Mouse (Mus musculus) forebrain, embryonic 11.5 days (tissue): ENCODE results near the gene Gprc5a. TPM values are rescaled to one million over a fixed set of nuclear protein-coding genes. Genes with fewer than 3 reads are reported as not detected.

ENCODE experiments used
- ATAC-seq: fragments of 200-750 bp; cut with Nextera tagmentation; replicated peaks from 2 replicates; pipeline ENCODE4 v1.8.0; 2017; ENCODE audit warnings: moderate TSS enrichment; ENCODE audit not compliant: low FRiP score
- DNase-seq: peaks from one replicate; pipeline ENCODE4 v3.0.0-alpha.2; 2017; ENCODE audit warnings: low spot score
- H3K27ac ChIP-seq: fragments of 300-500 bp; sonication (generic); 2 replicates; pipeline ENCODE4 v1.5.1; 2014; ENCODE audit warnings: low read depth, low read length
- H3K27me3 ChIP-seq: fragments of 300-500 bp; sonication (generic); 2 replicates; pipeline ENCODE4 v1.6.1; 2014; ENCODE audit warnings: mild to moderate bottlenecking, low read length, mixed read lengths; ENCODE audit not compliant: control insufficient read depth, insufficient read depth
- H3K36me3 ChIP-seq: fragments of 300-500 bp; sonication (generic); 2 replicates; pipeline ENCODE4 v1.6.1; 2014; ENCODE audit warnings: mild to moderate bottlenecking, low read length, moderate library complexity, mixed read lengths; ENCODE audit not compliant: control insufficient read depth, insufficient read depth
- H3K4me1 ChIP-seq: fragments of 300-500 bp; sonication (generic); replicated peaks from 2 replicates; pipeline ENCODE4 v1.6.1; 2014; ENCODE audit warnings: low read length, mixed read lengths; ENCODE audit not compliant: control insufficient read depth, insufficient read depth
- H3K4me2 ChIP-seq: fragments of 300-500 bp; sonication (generic); 2 replicates; pipeline ENCODE4 v1.6.1; 2014; ENCODE audit warnings: low read depth, mild to moderate bottlenecking, low read length, moderate library complexity, mixed read lengths; ENCODE audit not compliant: severe bottlenecking
- H3K4me3 ChIP-seq: fragments of 300-500 bp; sonication (generic); 2 replicates; pipeline ENCODE4 v1.5.1; 2014; ENCODE audit warnings: low read depth, low read length
- H3K9ac ChIP-seq: fragments of 300-500 bp; sonication (generic); 2 replicates; pipeline ENCODE4 v1.6.1; 2014; ENCODE audit warnings: low read length
- H3K9me3 ChIP-seq: fragments of 300-500 bp; sonication (generic); 2 replicates; pipeline ENCODE4 v1.6.1; 2016; ENCODE audit warnings: low read length, mixed read lengths; ENCODE audit not compliant: control insufficient read depth
- WGBS: fragments of 180-500 bp; shearing (Covaris S2); extraction: QIAGEN DNeasy Blood & Tissue Kit; methylation state at CpG from one replicate; pipeline ENCODE4 v1.1.7; 2014; 5-methylcytosine and 5-hydroxymethylcytosine counted together
- polyA plus RNA-seq: library from polyadenylated mRNA; unstranded; fragments of >200 nt; fragmentation: Nextera tagmentation; extraction: Ambion mirVana; gene quantifications from 2 replicates; pipeline ENCODE4 v1.2.1, GENCODE M21; 2014

The Gprc5a gene
- polyA plus RNA-seq, 1 experiment from 2014 or later = 2.7 TPM

DNA sequence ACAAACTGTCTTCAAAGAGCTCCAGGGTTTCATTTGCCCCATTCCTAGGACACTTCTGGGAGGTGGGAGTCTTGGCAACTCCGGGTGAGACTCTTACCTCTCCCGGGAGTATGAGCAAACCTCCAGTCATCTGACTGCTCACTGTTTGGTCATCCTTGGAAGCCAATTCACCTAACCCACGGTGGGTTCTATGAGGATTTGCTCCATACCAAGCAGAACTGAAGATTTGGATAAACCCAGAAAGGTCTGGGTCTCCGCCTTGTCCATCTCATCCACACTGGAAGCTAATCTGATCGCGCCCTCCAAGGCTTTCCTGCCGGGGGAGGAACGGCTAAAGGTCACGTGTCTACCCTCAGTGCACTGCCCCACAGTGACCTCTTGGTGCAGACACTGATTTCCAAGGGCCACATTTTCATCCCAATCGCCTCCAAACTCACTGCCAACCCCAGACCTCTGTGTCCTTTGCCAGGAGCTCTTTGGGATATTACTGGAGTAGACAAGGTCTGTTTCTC lies 18.6 kb downstream of the Gprc5a start:
- Histone ChIP-seq H3K36me3 (no peaks in the 10 kb centered on the region), H3K4me1 (no peaks in the 10 kb centered on the region), H3K27ac (no peak overlapping the region), H3K9me3 (no peaks in the 10 kb centered on the region), H3K27me3 (no peaks in the 10 kb centered on the region), H3K4me2 (no peak overlapping the region), H3K4me3 (no peak overlapping the region), H3K9ac (no peak overlapping the region)
- WGBS = 70% methylated on average over 10 of the region's 10 CpGs
- no peak for ATAC-seq
- DNase-seq = no peak

DNA sequence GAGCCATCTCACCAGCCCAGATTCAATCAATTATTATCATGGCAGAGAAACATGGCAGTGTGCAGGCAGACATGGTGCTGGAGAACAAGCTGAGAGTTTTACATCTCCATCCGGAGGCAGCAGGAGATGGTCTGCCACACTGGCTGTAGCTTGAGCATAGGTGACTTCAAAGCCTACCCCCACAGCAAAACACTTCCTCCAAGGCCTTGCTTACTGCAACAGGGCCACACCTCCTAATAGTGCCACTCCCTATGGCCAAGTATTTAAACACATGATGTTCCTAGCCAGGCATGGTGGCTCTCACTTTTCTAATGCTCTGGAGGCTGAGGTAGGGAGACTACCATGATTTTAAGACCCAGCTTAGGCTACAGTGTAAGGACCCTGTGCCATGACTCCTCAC lies 20.3 kb downstream of the Gprc5a start:
- no peaks in the 10 kb centered on the region for H3K4me1 ChIP-seq
- H3K36me3 ChIP-seq = no peaks in the 10 kb centered on the region
- H3K4me2 ChIP-seq = no peak overlapping the region
- H3K4me3 ChIP-seq = no peak overlapping the region
- H3K27ac ChIP-seq = no peak overlapping the region
- H3K9ac ChIP-seq = no peak overlapping the region
- WGBS = 100% methylated on average over 1 of the region's 1 CpGs
- no peaks in the 10 kb centered on the region for H3K27me3 ChIP-seq
- ATAC-seq = no peak
- no peaks in the 10 kb centered on the region for H3K9me3 ChIP-seq
- no peak for DNase-seq

DNA sequence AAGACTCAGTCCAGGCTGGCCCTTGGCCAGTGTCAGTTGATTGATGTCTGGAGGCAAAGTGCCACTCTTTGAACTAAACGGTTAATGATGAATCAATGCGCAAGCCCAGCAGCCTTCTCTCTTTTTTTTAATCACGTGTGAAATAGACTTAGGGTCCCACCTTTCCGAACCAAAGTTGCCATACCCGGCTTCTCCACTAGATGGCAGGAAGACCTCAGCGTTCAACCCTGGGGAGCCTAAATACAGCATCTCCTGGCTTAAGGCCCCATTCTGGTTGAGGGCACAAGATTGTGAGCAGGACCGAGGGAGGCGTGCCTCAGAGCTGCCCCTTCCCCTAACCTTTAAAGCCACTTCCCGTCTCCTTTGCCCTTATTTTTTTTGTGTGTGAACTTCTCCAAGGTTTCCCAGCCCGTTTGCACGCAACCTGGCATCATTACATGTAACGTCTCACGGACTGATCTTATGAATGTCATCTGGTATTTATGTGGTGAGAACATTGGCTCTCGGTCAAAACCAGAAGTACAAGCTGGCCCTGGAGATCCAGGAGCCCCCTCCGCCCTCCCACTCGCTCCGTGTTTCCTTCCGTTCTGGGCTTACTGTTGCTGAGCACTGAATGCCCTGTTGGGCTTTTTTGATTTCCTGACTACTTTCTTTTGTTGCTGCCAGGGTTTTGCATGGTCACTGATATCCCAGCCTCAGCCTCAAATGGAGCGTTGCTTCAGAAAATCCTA lies 22.4 kb downstream of the Gprc5a start:
- DNase-seq (peak; percentile 90), ATAC-seq (peak; percentile 78)
- Histone ChIP-seq H3K4me3 (no peak overlapping the region), H3K4me1 (no peaks in the 10 kb centered on the region), H3K36me3 (no peaks in the 10 kb centered on the region), H3K9me3 (no peaks in the 10 kb centered on the region), H3K27ac (no peak overlapping the region), H3K27me3 (no peaks in the 10 kb centered on the region), H3K9ac (no peak overlapping the region), H3K4me2 (no peak overlapping the region)
- 33% methylated on average over 19 of the region's 19 CpGs for WGBS

DNA sequence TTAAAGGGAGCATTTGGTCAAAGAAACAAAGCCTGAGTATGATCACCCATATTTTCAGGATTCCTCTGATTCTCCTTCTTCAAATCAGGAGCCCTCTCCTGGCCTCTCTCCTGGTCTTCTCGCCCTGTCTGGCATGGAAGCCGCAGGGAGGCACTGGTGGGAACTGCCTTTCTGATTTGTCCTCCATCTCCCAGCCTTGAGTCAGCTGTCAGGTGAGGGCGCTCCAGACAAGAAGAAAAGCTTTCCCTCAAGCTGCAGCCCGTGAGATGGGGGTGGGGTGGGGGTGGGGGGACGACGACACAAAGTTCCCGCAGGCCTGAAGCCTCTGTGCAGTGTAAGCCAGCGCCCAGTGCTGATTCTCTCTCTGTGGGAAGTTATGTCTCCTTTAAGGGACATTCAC lies 24.3 kb downstream of the Gprc5a start:
- no peaks in the 10 kb centered on the region for H3K36me3 ChIP-seq
- no peaks in the 10 kb centered on the region for H3K4me1 ChIP-seq
- H3K27ac ChIP-seq = no peak overlapping the region
- no peak overlapping the region for H3K4me3 ChIP-seq
- H3K9me3 ChIP-seq = no peaks in the 10 kb centered on the region
- 17% methylated on average over 8 of the region's 8 CpGs for WGBS
- DNase-seq = no peak
- no peaks in the 10 kb centered on the region for H3K27me3 ChIP-seq
- no peak for ATAC-seq
- no peak overlapping the region for H3K4me2 ChIP-seq
- H3K9ac ChIP-seq = no peak overlapping the region

DNA sequence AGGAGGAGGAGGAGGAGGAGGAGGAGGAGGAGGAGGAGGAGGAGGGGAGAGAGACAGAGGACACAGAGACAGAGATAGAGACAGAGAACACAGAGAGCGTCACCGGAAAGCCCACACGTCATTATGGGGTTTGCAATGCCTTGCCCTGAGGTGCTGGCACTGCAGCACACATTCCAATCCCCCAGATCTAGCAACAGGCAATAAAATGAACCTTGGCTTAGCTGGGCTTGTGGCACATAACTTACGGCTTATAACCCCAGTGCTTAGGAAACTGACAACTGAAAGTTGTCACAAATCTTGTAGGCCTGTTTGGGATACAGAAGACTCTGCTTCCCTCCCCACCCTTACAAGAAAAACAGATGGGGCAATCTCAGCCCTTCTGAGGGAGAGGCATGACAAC lies 25.2 kb downstream of the Gprc5a start:
- Histone ChIP-seq H3K9me3 (no peaks in the 10 kb centered on the region), H3K4me2 (no peak overlapping the region), H3K27ac (no peak overlapping the region), H3K4me1 (no peaks in the 10 kb centered on the region), H3K4me3 (no peak overlapping the region), H3K36me3 (no peaks in the 10 kb centered on the region), H3K9ac (no peak overlapping the region), H3K27me3 (no peaks in the 10 kb centered on the region)
- DNase-seq = no peak
- no peak for ATAC-seq
- 83% methylated on average over 4 of the region's 4 CpGs for WGBS

DNA sequence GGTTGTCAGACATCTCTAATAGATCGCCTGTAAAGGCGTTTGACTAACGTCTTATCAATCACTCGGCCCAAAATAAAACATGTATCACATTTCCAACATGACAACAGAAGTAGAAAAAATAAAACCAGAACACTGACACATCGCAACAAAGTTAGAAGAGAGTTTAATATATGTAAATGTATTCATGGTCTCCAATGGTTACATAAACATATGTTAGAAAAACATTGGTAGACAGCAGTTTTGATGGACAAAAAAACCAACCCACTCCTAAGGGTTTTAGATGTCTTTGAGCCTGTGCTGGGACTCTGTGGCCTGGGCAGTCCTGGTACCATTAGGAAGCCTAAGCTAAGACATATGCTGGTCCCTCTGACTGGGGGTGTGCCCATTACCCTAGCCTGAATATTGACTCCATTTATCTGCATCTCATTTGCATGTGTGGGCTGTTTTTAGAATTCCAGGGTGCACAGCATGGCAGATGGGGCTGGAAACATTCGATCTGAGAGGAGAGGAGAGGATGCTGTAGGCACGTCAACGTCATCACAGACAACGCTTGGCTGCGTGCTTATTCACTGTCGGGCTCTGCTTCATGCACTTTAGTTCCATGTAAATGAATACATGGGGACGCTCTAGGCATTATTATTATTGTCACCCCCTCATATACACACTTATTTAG lies 27.5 kb downstream of the Gprc5a start:
- DNase-seq (no peak), ATAC-seq (no peak)
- H3K9me3 ChIP-seq = no peaks in the 10 kb centered on the region
- WGBS = 91% methylated on average over 12 of the region's 12 CpGs
- no peaks in the 10 kb centered on the region for H3K27me3 ChIP-seq
- H3K4me2 ChIP-seq = no peak overlapping the region
- no peak overlapping the region for H3K27ac ChIP-seq
- no peak overlapping the region for H3K4me3 ChIP-seq
- H3K36me3 ChIP-seq = no peaks in the 10 kb centered on the region
- H3K4me1 ChIP-seq = no peaks in the 10 kb centered on the region
- no peak overlapping the region for H3K9ac ChIP-seq

DNA sequence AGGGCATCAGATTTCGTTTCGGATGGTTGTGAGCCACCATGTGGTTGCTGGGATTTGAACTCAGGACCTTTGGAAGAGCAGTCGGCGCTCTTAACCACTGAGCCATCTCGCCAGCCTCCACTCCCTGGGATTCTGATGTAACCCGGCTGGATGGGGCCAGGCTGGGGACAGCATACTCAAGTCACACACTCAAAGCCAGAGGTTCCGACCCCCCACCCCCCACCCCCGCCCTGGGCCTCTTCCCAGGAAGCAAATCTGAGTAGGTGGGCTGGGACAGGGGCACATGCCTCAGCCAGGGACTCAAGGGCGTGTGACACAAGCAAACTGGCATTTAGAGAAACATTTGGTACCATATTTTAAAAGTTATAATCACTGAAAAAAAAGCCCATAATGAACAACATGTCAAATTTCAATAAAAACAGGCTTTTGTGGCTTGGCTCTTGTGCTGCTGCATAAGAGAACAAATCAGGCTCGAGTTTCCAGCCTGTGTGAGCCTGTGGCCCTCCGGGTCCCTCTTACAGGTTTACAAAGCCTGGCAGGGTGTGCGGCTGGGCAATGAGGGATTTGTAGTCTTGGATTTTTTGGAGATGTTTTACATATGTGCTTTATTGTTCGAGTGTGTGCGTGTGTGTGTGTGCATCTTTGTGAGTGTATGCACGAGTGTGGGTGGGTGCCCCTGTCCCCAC lies 35.5 kb downstream of the Gprc5a start:
- no peaks in the 10 kb centered on the region for H3K27me3 ChIP-seq
- WGBS = 83% methylated on average over 15 of the region's 15 CpGs

DNA sequence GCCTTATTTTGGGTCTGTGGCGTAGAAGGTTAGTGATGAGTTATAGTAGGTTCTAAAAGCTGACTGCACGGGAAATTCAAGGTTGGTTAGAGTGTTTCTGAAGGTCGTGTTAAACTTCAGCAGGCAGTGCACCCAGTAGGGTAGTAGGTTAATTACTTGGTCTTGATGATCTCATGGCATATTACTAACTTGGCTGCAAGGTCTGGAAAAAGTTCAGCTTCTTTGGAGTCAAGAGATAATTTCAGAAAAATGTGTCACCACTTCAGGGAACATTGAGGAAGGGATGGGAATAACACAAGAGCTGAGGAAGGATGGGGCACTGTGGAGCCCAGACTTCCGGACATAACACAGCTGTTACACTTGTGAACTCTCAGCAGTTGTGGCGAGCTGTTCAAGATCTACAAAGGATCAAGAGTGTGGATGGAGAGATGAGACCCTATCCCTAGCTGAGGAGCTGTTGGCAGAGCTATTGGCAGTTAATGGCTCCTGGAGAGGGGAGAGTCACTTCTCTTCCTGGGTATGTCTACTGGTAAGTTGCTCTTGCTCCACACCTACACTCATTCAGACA lies 37.4 kb downstream of the Gprc5a start:
- Histone ChIP-seq H3K27ac (no peak overlapping the region), H3K27me3 (no peaks in the 10 kb centered on the region), H3K36me3 (no peaks in the 10 kb centered on the region), H3K9me3 (no peaks in the 10 kb centered on the region), H3K4me3 (no peak overlapping the region), H3K9ac (no peak overlapping the region), H3K4me2 (no peak overlapping the region), H3K4me1 (no peaks in the 10 kb centered on the region)
- ATAC-seq (no peak), DNase-seq (no peak)
- 87% methylated on average over 5 of the region's 5 CpGs for WGBS

More for the DNA sequence above, 35.5 kb downstream of the Gprc5a start:
- Histone ChIP-seq H3K36me3 (no peaks in the 10 kb centered on the region), H3K27ac (no peak overlapping the region), H3K4me1 (no peaks in the 10 kb centered on the region), H3K9ac (no peak overlapping the region), H3K4me3 (no peak overlapping the region), H3K4me2 (no peak overlapping the region), H3K9me3 (no peaks in the 10 kb centered on the region)
- DNase-seq = no peak
- no peak for ATAC-seq
